In the genomic region with DNA sequence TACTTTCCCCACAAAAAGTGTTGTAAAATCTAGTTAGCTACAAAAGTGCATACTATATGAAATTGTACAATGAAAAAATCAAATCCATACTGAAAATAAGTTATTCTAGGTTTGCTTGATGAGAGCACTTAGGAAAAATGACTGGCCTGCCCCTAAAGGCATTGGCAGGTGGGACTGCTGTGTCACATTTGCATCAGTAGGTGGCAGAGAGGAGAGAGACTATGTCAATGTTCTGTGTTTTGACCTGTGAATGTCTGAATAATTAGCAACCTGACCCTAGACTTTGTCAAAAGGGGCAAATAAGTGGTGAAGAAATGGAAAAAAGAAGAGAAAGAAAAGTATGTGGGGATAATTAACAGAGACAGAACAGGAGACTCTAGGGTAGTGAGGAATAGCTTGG, we compare ENCODE assay signal across 22 mouse cellular contexts.
"Had no signal": no experiment of that assay in that cellular context is flagged by ENCODE, and none has a peak within 500 bp of the region (broad histone marks: within the 10 kb centered on the region; RNA-seq: fewer than 3 reads in every experiment).

No protein-coding gene starts in this region.

- H3K27ac ChIP-seq: kidney, postnatal 0 days; layer of hippocampus, adult 2 months; left cerebral cortex, adult 2 months; limb, embryonic 12.5 days; limb, embryonic 15.5 days; liver, embryonic 12.5 days; liver, embryonic 15.5 days; macrophage; midbrain, embryonic 12.5 days; midbrain, embryonic 15.5 days; neural tube, embryonic 12.5 days; neural tube, embryonic 15.5 days; stomach, embryonic 15.5 days had no signal

- H3K36me3 ChIP-seq: limb, embryonic 12.5 days; limb, embryonic 15.5 days; liver, embryonic 12.5 days; liver, embryonic 15.5 days; midbrain, embryonic 12.5 days; midbrain, embryonic 15.5 days; neural tube, embryonic 12.5 days; neural tube, embryonic 15.5 days; stomach, embryonic 15.5 days had no signal

- DNase-seq: kidney, adult 18-20 months; layer of hippocampus, adult 9-11 months; left cerebral cortex, postnatal 4 days; lung, adult 2 months; lung, postnatal 14 days; retina, postnatal 1 day; right cerebral cortex, postnatal 25 days; thymus, postnatal 25 days had no signal

- H3K4me3 ChIP-seq: layer of hippocampus, adult 2 months; left cerebral cortex, adult 2 months; limb, embryonic 12.5 days; limb, embryonic 15.5 days; liver, embryonic 12.5 days; liver, embryonic 15.5 days; midbrain, embryonic 12.5 days; midbrain, embryonic 15.5 days; neural tube, embryonic 12.5 days; neural tube, embryonic 15.5 days; stomach, embryonic 15.5 days had no signal

- H3K4me2 ChIP-seq: limb, embryonic 12.5 days; limb, embryonic 15.5 days; liver, embryonic 12.5 days; liver, embryonic 15.5 days; midbrain, embryonic 12.5 days; midbrain, embryonic 15.5 days; neural tube, embryonic 12.5 days; neural tube, embryonic 15.5 days; stomach, embryonic 15.5 days had no signal

- ATAC-seq: intestine, embryonic 16.5 days; liver, embryonic 12.5 days; midbrain, embryonic 15.5 days had no signal

- H3K9me3 ChIP-seq: limb, embryonic 12.5 days; limb, embryonic 15.5 days; liver, embryonic 15.5 days; midbrain, embryonic 12.5 days; midbrain, embryonic 15.5 days; neural tube, embryonic 12.5 days; neural tube, embryonic 15.5 days; stomach, embryonic 15.5 days had no signal

- H3K4me1 ChIP-seq: limb, embryonic 12.5 days; limb, embryonic 15.5 days; liver, embryonic 12.5 days; liver, embryonic 15.5 days; midbrain, embryonic 12.5 days; midbrain, embryonic 15.5 days; neural tube, embryonic 12.5 days; neural tube, embryonic 15.5 days; stomach, embryonic 15.5 days had no signal

- H3K27me3 ChIP-seq: limb, embryonic 12.5 days; limb, embryonic 15.5 days; liver, embryonic 12.5 days; liver, embryonic 15.5 days; midbrain, embryonic 12.5 days; midbrain, embryonic 15.5 days; neural tube, embryonic 12.5 days; neural tube, embryonic 15.5 days; stomach, embryonic 15.5 days had no signal

- H3K9ac ChIP-seq: limb, embryonic 12.5 days; limb, embryonic 15.5 days; liver, embryonic 12.5 days; liver, embryonic 15.5 days; midbrain, embryonic 12.5 days; midbrain, embryonic 15.5 days; neural tube, embryonic 12.5 days; neural tube, embryonic 15.5 days; stomach, embryonic 15.5 days had no signal
